Mouse (Mus musculus): ENCODE measurements around the gene Aatk. TPM values are rescaled to one million over a fixed set of nuclear protein-coding genes. Genes with fewer than 3 reads are reported as not detected.

Aatk gene
- polyA plus RNA-seq, 1 experiment from 2014 or later: 2.0 TPM

DNA sequence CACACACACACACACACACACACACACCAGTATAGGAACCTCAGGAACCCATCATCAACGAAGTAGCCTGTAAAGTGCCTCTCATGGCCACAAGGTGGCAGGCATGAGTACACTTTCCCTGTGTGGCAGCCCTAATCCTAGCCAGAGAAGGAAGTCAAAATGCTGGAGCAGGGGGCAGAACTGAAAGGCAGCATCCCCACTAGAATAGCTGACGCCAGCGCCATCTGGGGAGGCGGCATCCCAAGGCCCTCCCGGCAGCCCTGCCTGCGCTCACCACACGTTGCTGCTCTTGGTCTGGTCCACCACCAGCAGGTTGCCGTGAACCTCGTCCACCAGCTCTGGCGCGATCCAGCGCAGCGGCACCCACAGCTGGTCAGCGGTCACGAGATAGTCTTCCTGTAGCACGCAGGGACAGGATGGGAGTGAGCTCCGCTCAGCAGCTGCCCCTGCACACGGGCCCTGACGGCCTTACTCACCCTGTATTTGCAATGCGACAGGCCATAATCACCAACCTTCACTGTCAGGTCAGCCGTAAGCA lies 33.7 kb downstream of the Aatk start:
- Histone ChIP-seq H3K9ac (replicated peaks; ENCODE audit: low read length) (peak overlapping the region; percentile 62), H3K9me3 (ENCODE audit: low read length) (no peaks in the 10 kb centered on the region), H3K36me3 (ENCODE audit: insufficient read depth, low read length) (no peaks in the 10 kb centered on the region), H3K4me1 (ENCODE audit: insufficient read depth, low read length) (peaks cover 16% of the 10 kb centered on the region), H3K4me3 (ENCODE audit: low read length) (peak overlapping the region; percentile 38), H3K27ac (ENCODE audit: low read length) (no peak overlapping the region), H3K4me2 (replicated peaks; ENCODE audit: low read depth, low read length) (peak overlapping the region; percentile 74), H3K27me3 (ENCODE audit: insufficient read depth, low read length) (0 out of 2 replicates have a peak, but pooled peaks cover 6% of the 10 kb centered on the region)
- peak; percentile 74 for ATAC-seq (ENCODE audit: low FRiP score, low TSS enrichment)
- WGBS: 10% methylated on average over 21 of the region's 21 CpGs

DNA sequence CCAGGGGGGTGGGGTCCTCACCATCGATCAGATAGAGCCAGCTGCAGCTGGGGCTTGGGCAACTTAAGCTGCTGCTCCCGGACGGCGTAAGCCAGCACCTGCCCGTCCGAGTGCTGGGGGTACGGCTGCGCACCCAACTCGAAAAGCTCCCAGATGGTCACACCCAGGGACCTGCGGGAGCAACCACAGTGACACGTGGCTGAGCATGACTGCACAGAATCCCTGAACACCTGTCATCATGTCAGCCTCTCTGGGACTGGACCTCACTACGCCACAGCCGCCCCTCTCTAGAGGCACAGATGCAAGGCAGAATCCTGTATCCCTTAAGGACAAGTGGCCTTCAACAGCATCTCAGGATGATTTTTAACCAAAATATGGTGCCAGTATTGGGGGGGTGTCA lies 34.3 kb downstream of the Aatk start:
- no peak overlapping the region; the same call in 1 of the 2 replicates for H3K4me2 ChIP-seq (replicated peaks; ENCODE audit: low read depth, low read length)
- ATAC-seq (ENCODE audit: low FRiP score, low TSS enrichment): 0 out of 2 replicates have a peak, but pooled peaks have one; percentile 5

GRCm38 (mm10) chr11:120011761-120012560 lies 35.0 kb downstream of the Aatk start:
- Histone ChIP-seq H3K27me3 (ENCODE audit: insufficient read depth, low read length) (0 out of 2 replicates have a peak, but pooled peaks cover 6% of the 10 kb centered on the region), H3K4me2 (replicated peaks; ENCODE audit: low read depth, low read length) (peak overlapping the region; percentile 40), H3K9ac (replicated peaks; ENCODE audit: low read length) (peak overlapping the region; percentile 44; the same call in 1 of the 2 replicates), H3K36me3 (ENCODE audit: insufficient read depth, low read length) (no peaks in the 10 kb centered on the region), H3K9me3 (ENCODE audit: low read length) (no peaks in the 10 kb centered on the region), H3K4me3 (ENCODE audit: low read length) (peak overlapping the region; percentile 19), H3K4me1 (ENCODE audit: insufficient read depth, low read length) (peaks cover 16% of the 10 kb centered on the region), H3K27ac (ENCODE audit: low read length) (no peak overlapping the region)
- WGBS: 38% methylated on average over 43 of the region's 43 CpGs
- 0 out of 2 replicates have a peak, but pooled peaks have one; percentile 11 for ATAC-seq (ENCODE audit: low FRiP score, low TSS enrichment)

More for the DNA sequence above, 34.3 kb downstream of the Aatk start:
- Histone ChIP-seq H3K27me3 (ENCODE audit: insufficient read depth, low read length) (0 out of 2 replicates have a peak, but pooled peaks cover 6% of the 10 kb centered on the region), H3K27ac (ENCODE audit: low read length) (no peak overlapping the region), H3K9me3 (ENCODE audit: low read length) (no peaks in the 10 kb centered on the region), H3K4me3 (ENCODE audit: low read length) (no peak overlapping the region), H3K4me1 (ENCODE audit: insufficient read depth, low read length) (peaks cover 16% of the 10 kb centered on the region), H3K9ac (replicated peaks; ENCODE audit: low read length) (no peak overlapping the region; the same call in 1 of the 2 replicates), H3K36me3 (ENCODE audit: insufficient read depth, low read length) (no peaks in the 10 kb centered on the region)
- WGBS: 82% methylated on average over 13 of the region's 13 CpGs

GRCm38 (mm10) chr11:120011114-120011760 lies 35.7 kb downstream of the Aatk start:
- Histone ChIP-seq H3K9ac (replicated peaks; ENCODE audit: low read length) (no peak overlapping the region), H3K4me3 (ENCODE audit: low read length) (no peak overlapping the region), H3K4me2 (replicated peaks; ENCODE audit: low read depth, low read length) (peak overlapping the region; percentile 40; the same call in 1 of the 2 replicates), H3K27ac (ENCODE audit: low read length) (no peak overlapping the region), H3K4me1 (ENCODE audit: insufficient read depth, low read length) (peaks cover 16% of the 10 kb centered on the region), H3K36me3 (ENCODE audit: insufficient read depth, low read length) (no peaks in the 10 kb centered on the region), H3K27me3 (ENCODE audit: insufficient read depth, low read length) (0 out of 2 replicates have a peak, but pooled peaks cover 6% of the 10 kb centered on the region), H3K9me3 (ENCODE audit: low read length) (no peaks in the 10 kb centered on the region)
- WGBS: 70% methylated on average over 11 of the region's 11 CpGs
- ATAC-seq (ENCODE audit: low FRiP score, low TSS enrichment): no peak

GRCm38 (mm10) chr11:120009937-120010336 lies 37.0 kb downstream of the Aatk start:
- H3K4me1 ChIP-seq (ENCODE audit: insufficient read depth, low read length): peaks cover 16% of the 10 kb centered on the region
- no peak for ATAC-seq (ENCODE audit: low FRiP score, low TSS enrichment)
- WGBS: 81% methylated on average over 20 of the region's 20 CpGs

GRCm38 (mm10) chr11:120008956-120009355 lies 38.0 kb downstream of the Aatk start:
- no peak overlapping the region for H3K4me2 ChIP-seq (replicated peaks; ENCODE audit: low read depth, low read length)
- H3K9me3 ChIP-seq (ENCODE audit: low read length): no peaks in the 10 kb centered on the region
- no peak overlapping the region for H3K4me3 ChIP-seq (ENCODE audit: low read length)
- 0 out of 2 replicates have a peak, but pooled peaks cover 6% of the 10 kb centered on the region for H3K27me3 ChIP-seq (ENCODE audit: insufficient read depth, low read length)
- 73% methylated on average over 8 of the region's 8 CpGs for WGBS
- peaks cover 16% of the 10 kb centered on the region for H3K4me1 ChIP-seq (ENCODE audit: insufficient read depth, low read length)
- no peak for ATAC-seq (ENCODE audit: low FRiP score, low TSS enrichment)
- H3K36me3 ChIP-seq (ENCODE audit: insufficient read depth, low read length): 0 out of 2 replicates have a peak, but pooled peaks cover 2% of the 10 kb centered on the region
- no peak overlapping the region for H3K27ac ChIP-seq (ENCODE audit: low read length)
- no peak overlapping the region for H3K9ac ChIP-seq (replicated peaks; ENCODE audit: low read length)

More at GRCm38 (mm10) chr11:120009937-120010336, 37.0 kb downstream of the Aatk start:
- H3K4me2 ChIP-seq (replicated peaks; ENCODE audit: low read depth, low read length): no peak overlapping the region
- no peaks in the 10 kb centered on the region for H3K9me3 ChIP-seq (ENCODE audit: low read length)
- 0 out of 2 replicates have a peak, but pooled peaks cover 6% of the 10 kb centered on the region for H3K27me3 ChIP-seq (ENCODE audit: insufficient read depth, low read length)
- no peak overlapping the region for H3K4me3 ChIP-seq (ENCODE audit: low read length)
- no peaks in the 10 kb centered on the region for H3K36me3 ChIP-seq (ENCODE audit: insufficient read depth, low read length)
- no peak overlapping the region for H3K9ac ChIP-seq (replicated peaks; ENCODE audit: low read length)
- no peak overlapping the region for H3K27ac ChIP-seq (ENCODE audit: low read length)

DNA sequence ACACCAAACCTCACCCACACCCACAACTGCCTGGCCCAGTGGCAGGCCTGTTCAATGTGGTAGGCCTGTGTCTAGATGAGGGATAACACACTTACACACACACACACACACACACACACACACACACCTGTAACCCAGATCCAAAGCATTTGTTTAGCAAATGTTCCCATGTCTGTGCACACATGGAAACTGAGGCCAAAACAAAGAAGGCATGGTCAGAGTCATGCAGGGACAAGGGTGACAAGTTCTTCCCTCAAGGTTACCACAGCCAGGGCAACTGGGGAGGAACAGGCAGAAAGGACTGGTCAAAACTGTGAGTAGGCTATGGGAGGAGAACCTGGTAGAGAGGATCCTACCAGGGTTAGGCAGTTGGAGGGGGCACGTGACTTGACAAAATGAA lies 38.5 kb downstream of the Aatk start:
- H3K27me3 ChIP-seq (ENCODE audit: insufficient read depth, low read length): 0 out of 2 replicates have a peak, but pooled peaks cover 6% of the 10 kb centered on the region
- peaks cover 15% of the 10 kb centered on the region for H3K4me1 ChIP-seq (ENCODE audit: insufficient read depth, low read length)
- H3K9ac ChIP-seq (replicated peaks; ENCODE audit: low read length): no peak overlapping the region
- ATAC-seq (ENCODE audit: low FRiP score, low TSS enrichment): no peak
- no peaks in the 10 kb centered on the region for H3K9me3 ChIP-seq (ENCODE audit: low read length)
- no peak overlapping the region for H3K27ac ChIP-seq (ENCODE audit: low read length)
- no peak overlapping the region for H3K4me2 ChIP-seq (replicated peaks; ENCODE audit: low read depth, low read length)
- 0 out of 2 replicates have a peak, but pooled peaks cover 3% of the 10 kb centered on the region for H3K36me3 ChIP-seq (ENCODE audit: insufficient read depth, low read length)
- no peak overlapping the region for H3K4me3 ChIP-seq (ENCODE audit: low read length)
- WGBS: 100% methylated on average over 1 of the region's 1 CpGs

DNA sequence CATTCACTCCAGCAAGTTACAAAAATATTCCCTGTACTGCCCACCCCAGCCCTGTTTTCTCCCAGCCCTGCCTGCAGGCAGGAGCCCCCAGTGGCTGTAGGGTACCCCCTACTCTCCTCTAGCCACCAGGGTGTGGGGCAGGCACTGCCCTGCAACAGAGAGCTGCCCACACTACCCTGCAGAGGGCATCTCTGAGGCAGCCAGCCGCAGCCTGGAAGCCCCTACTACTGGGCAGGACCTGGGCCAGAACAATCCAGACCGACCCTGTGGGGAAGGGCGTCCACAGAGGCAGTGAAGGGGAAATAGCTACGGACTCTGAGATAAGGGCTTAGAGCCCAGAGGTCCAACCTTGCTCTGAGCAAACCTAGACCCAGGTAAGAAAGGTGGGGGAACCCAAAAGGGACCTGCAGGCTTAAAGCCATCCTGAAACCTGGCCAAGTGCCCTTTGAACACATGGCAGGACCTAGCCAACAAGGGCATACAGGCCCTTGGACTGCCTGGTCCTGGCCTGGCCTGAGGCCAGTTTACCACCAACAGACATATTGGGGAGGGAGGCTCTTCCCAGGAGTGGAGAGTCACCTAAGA lies 39.4 kb downstream of the Aatk start:
- ATAC-seq (ENCODE audit: low FRiP score, low TSS enrichment): no peak
- 60% methylated on average over 4 of the region's 4 CpGs for WGBS

More for the DNA sequence above, 39.4 kb downstream of the Aatk start:
- Histone ChIP-seq H3K36me3 (ENCODE audit: insufficient read depth, low read length) (0 out of 2 replicates have a peak, but pooled peaks cover 3% of the 10 kb centered on the region), H3K9me3 (ENCODE audit: low read length) (no peaks in the 10 kb centered on the region), H3K27ac (ENCODE audit: low read length) (no peak overlapping the region), H3K4me2 (replicated peaks; ENCODE audit: low read depth, low read length) (no peak overlapping the region), H3K9ac (replicated peaks; ENCODE audit: low read length) (no peak overlapping the region), H3K4me3 (ENCODE audit: low read length) (no peak overlapping the region), H3K27me3 (ENCODE audit: insufficient read depth, low read length) (0 out of 2 replicates have a peak, but pooled peaks cover 6% of the 10 kb centered on the region), H3K4me1 (ENCODE audit: insufficient read depth, low read length) (peaks cover 11% of the 10 kb centered on the region)
